Mouse (Mus musculus) limb, embryonic 12.5 days (tissue): Measurements from ENCODE around the gene Mrpl23. TPM values are rescaled to one million over a fixed set of nuclear protein-coding genes. Genes with fewer than 3 reads are reported as not detected.

Source experiments
- ATAC-seq: fragments of 200-750 bp; cut with Nextera tagmentation; 2 replicates; pipeline ENCODE4 v1.8.0; 2017; ENCODE audit warnings: low read depth, moderate TSS enrichment; ENCODE audit not compliant: insufficient number of reproducible peaks, insufficient read depth, low FRiP score, low TSS enrichment
- H3K27ac ChIP-seq: fragments of 300-500 bp; sonication (generic); 2 replicates; pipeline ENCODE4 v1.5.1; 2016; ENCODE audit warnings: mild to moderate bottlenecking, moderate library complexity
- H3K27me3 ChIP-seq: fragments of 300-500 bp; sonication (generic); 2 replicates; pipeline ENCODE4 v1.6.1; 2016; ENCODE audit warnings: mild to moderate bottlenecking, moderate library complexity
- H3K36me3 ChIP-seq: fragments of 300-500 bp; sonication (generic); 2 replicates; pipeline ENCODE4 v1.6.1; 2016; ENCODE audit warnings: mild to moderate bottlenecking, moderate library complexity
- H3K4me1 ChIP-seq: fragments of 300-500 bp; sonication (generic); replicated peaks from 2 replicates; pipeline ENCODE4 v1.6.1; 2016
- H3K4me2 ChIP-seq: fragments of 300-500 bp; sonication (generic); 2 replicates; pipeline ENCODE4 v1.6.1; 2016; ENCODE audit warnings: mild to moderate bottlenecking, moderate library complexity
- H3K4me3 ChIP-seq: fragments of 300-500 bp; sonication (generic); replicated peaks from 2 replicates; pipeline ENCODE4 v1.5.1; 2016; ENCODE audit warnings: mild to moderate bottlenecking
- H3K9ac ChIP-seq: fragments of 300-500 bp; sonication (generic); replicated peaks from 2 replicates; pipeline ENCODE4 v1.6.1; 2016; ENCODE audit warnings: mild to moderate bottlenecking, moderate library complexity
- H3K9me3 ChIP-seq: fragments of 300-500 bp; sonication (generic); 2 replicates; pipeline ENCODE4 v1.6.1; 2016; ENCODE audit warnings: mild to moderate bottlenecking, moderate library complexity
- WGBS: fragments of 180-500 bp; shearing (Covaris S2); methylation state at CpG from one replicate; pipeline ENCODE4 v1.1.7; 2016; 5-methylcytosine and 5-hydroxymethylcytosine counted together
- polyA plus RNA-seq: library from polyadenylated mRNA; unstranded; fragments of >200 nt; fragmentation: Nextera tagmentation; extraction: Ambion mirVana; gene quantifications from 2 replicates; pipeline ENCODE4 v1.2.1, GENCODE M21; 2016

The Mrpl23 gene
- polyA plus RNA-seq, 1 experiment from 2014 or later, result 29.4 TPM

- 67% methylated on average over 12 of the region's 12 CpGs for WGBS
- Histone ChIP-seq H3K4me2 (peak overlapping the region; percentile 62), H3K36me3 (peaks cover 7% of the 10 kb centered on the region; the same call in 1 of the 2 replicates), H3K27ac (peak overlapping the region; percentile 96), H3K4me3 (peak overlapping the region; percentile 55), H3K9ac (peak overlapping the region; percentile 89), H3K4me1 (peaks cover 57% of the 10 kb centered on the region), H3K27me3 (no peaks in the 10 kb centered on the region), H3K9me3 (peaks cover 18% of the 10 kb centered on the region)
- ATAC-seq, result no peak
Measured at GRCm38 (mm10) chr7:142575491-142575890, 43.0 kb downstream of the Mrpl23 start.

GRCm38 (mm10) chr7:142575971-142576370 lies 43.5 kb downstream of the Mrpl23 start:
- H3K4me3 ChIP-seq, result peak overlapping the region; percentile 55
- H3K36me3 ChIP-seq, result peaks cover 7% of the 10 kb centered on the region; the same call in 1 of the 2 replicates
- WGBS, result 73% methylated on average over 5 of the region's 5 CpGs
- peak overlapping the region; percentile 89 for H3K9ac ChIP-seq
- peaks cover 23% of the 10 kb centered on the region for H3K9me3 ChIP-seq
- peaks cover 53% of the 10 kb centered on the region for H3K4me1 ChIP-seq
- H3K4me2 ChIP-seq, result peak overlapping the region; percentile 62
- no peak for ATAC-seq
- H3K27ac ChIP-seq, result peak overlapping the region; percentile 96
- H3K27me3 ChIP-seq, result no peaks in the 10 kb centered on the region

GRCm38 (mm10) chr7:142576472-142577326 lies 44.2 kb downstream of the Mrpl23 start:
- peak overlapping the region; percentile 96 for H3K27ac ChIP-seq
- peaks cover 7% of the 10 kb centered on the region; the same call in 1 of the 2 replicates for H3K36me3 ChIP-seq
- H3K27me3 ChIP-seq, result no peaks in the 10 kb centered on the region
- peak overlapping the region; percentile 89 for H3K9ac ChIP-seq
- peak overlapping the region; percentile 55 for H3K4me3 ChIP-seq
- H3K4me1 ChIP-seq, result peaks cover 45% of the 10 kb centered on the region
- peak overlapping the region; percentile 62 for H3K4me2 ChIP-seq
- WGBS, result 60% methylated on average over 25 of the region's 25 CpGs
- ATAC-seq, result no peak
- peaks cover 26% of the 10 kb centered on the region for H3K9me3 ChIP-seq

- Histone ChIP-seq H3K4me2 (peak overlapping the region; percentile 62), H3K9ac (peak overlapping the region; percentile 89), H3K9me3 (peaks cover 26% of the 10 kb centered on the region), H3K4me3 (peak overlapping the region; percentile 55), H3K27ac (peak overlapping the region; percentile 96), H3K27me3 (no peaks in the 10 kb centered on the region), H3K4me1 (peaks cover 33% of the 10 kb centered on the region), H3K36me3 (peaks cover 7% of the 10 kb centered on the region; the same call in 1 of the 2 replicates)
- ATAC-seq, result peak; percentile 72
- 44% methylated on average over 26 of the region's 26 CpGs for WGBS
Measured at GRCm38 (mm10) chr7:142577806-142578423, 45.4 kb downstream of the Mrpl23 start.

GRCm38 (mm10) chr7:142579069-142579468 lies 46.6 kb downstream of the Mrpl23 start:
- WGBS, result 60% methylated on average over 5 of the region's 5 CpGs
- peak overlapping the region; percentile 62; the same call in 1 of the 2 replicates for H3K4me2 ChIP-seq
- H3K27me3 ChIP-seq, result no peaks in the 10 kb centered on the region
- no peak for ATAC-seq
- H3K9ac ChIP-seq, result no peak overlapping the region
- peaks cover 22% of the 10 kb centered on the region for H3K4me1 ChIP-seq
- H3K36me3 ChIP-seq, result peaks cover 7% of the 10 kb centered on the region; the same call in 1 of the 2 replicates
- peaks cover 26% of the 10 kb centered on the region for H3K9me3 ChIP-seq
- peak overlapping the region; percentile 71 for H3K27ac ChIP-seq
- no peak overlapping the region for H3K4me3 ChIP-seq

GRCm38 (mm10) chr7:142580121-142580879 lies 47.8 kb downstream of the Mrpl23 start:
- peaks cover 9% of the 10 kb centered on the region for H3K4me1 ChIP-seq
- 0 out of 2 replicates have a peak, but pooled peaks have one; percentile 32 for ATAC-seq
- no peaks in the 10 kb centered on the region for H3K27me3 ChIP-seq
- H3K27ac ChIP-seq, result 0 out of 2 replicates have a peak overlapping the region, but pooled peaks have one; percentile 23
- H3K4me3 ChIP-seq, result peak overlapping the region; percentile 26
- H3K36me3 ChIP-seq, result peaks cover 7% of the 10 kb centered on the region; the same call in 1 of the 2 replicates
- H3K9me3 ChIP-seq, result peaks cover 26% of the 10 kb centered on the region
- WGBS, result 54% methylated on average over 26 of the region's 26 CpGs
- no peak overlapping the region for H3K9ac ChIP-seq
- peak overlapping the region; percentile 60 for H3K4me2 ChIP-seq

- 54% methylated on average over 7 of the region's 7 CpGs for WGBS
- H3K4me2 ChIP-seq, result no peak overlapping the region
Measured at GRCm38 (mm10) chr7:142581186-142581585, 48.7 kb downstream of the Mrpl23 start.

GRCm38 (mm10) chr7:142581656-142582228 lies 49.3 kb downstream of the Mrpl23 start:
- Histone ChIP-seq H3K9me3 (peaks cover 26% of the 10 kb centered on the region), H3K27me3 (no peaks in the 10 kb centered on the region), H3K9ac (no peak overlapping the region), H3K4me3 (peak overlapping the region; percentile 17; the same call in 1 of the 2 replicates), H3K36me3 (peaks cover 2% of the 10 kb centered on the region; the same call in 1 of the 2 replicates), H3K27ac (no peak overlapping the region), H3K4me2 (peak overlapping the region; percentile 40), H3K4me1 (peaks cover 6% of the 10 kb centered on the region)
- 55% methylated on average over 20 of the region's 20 CpGs for WGBS
- no peak for ATAC-seq

More at GRCm38 (mm10) chr7:142581186-142581585, 48.7 kb downstream of the Mrpl23 start:
- Histone ChIP-seq H3K27ac (no peak overlapping the region), H3K4me1 (peaks cover 6% of the 10 kb centered on the region), H3K9me3 (peaks cover 26% of the 10 kb centered on the region), H3K9ac (no peak overlapping the region), H3K36me3 (peaks cover 6% of the 10 kb centered on the region; the same call in 1 of the 2 replicates), H3K4me3 (no peak overlapping the region), H3K27me3 (no peaks in the 10 kb centered on the region)
- no peak for ATAC-seq

GRCm38 (mm10) chr7:142584882-142585281 lies 52.4 kb downstream of the Mrpl23 start:
- no peaks in the 10 kb centered on the region for H3K36me3 ChIP-seq
- WGBS, result 25% methylated on average over 1 of the region's 1 CpGs
- no peak for ATAC-seq
- H3K27me3 ChIP-seq, result no peaks in the 10 kb centered on the region
- no peak overlapping the region for H3K9ac ChIP-seq
- H3K4me3 ChIP-seq, result no peak overlapping the region
- peaks cover 14% of the 10 kb centered on the region for H3K9me3 ChIP-seq
- no peak overlapping the region for H3K4me2 ChIP-seq
- peaks cover 12% of the 10 kb centered on the region for H3K4me1 ChIP-seq
- H3K27ac ChIP-seq, result no peak overlapping the region

GRCm38 (mm10) chr7:142585890-142586289 lies 53.4 kb downstream of the Mrpl23 start:
- Histone ChIP-seq H3K4me3 (no peak overlapping the region), H3K27ac (no peak overlapping the region), H3K9ac (no peak overlapping the region), H3K4me1 (peaks cover 19% of the 10 kb centered on the region), H3K36me3 (no peaks in the 10 kb centered on the region), H3K4me2 (no peak overlapping the region), H3K9me3 (peaks cover 4% of the 10 kb centered on the region), H3K27me3 (no peaks in the 10 kb centered on the region)
- no peak for ATAC-seq
- 83% methylated on average over 3 of the region's 3 CpGs for WGBS
